Mouse (Mus musculus) MEL-GATA-1-ER (cell line): ENCODE results near the gene Asb18.

Experiments used
- DNase-seq: peaks from one replicate; pipeline ENCODE4 v3.0.0-alpha.2; 2012; ENCODE audit warnings: low read depth; ENCODE audit errors: extremely low read depth

Asb18 gene

GRCm38 (mm10) chr1:89933786-89934185, 80.7 kb downstream of the Asb18 start:
- no peak for DNase-seq

- no peak for DNase-seq
These were observed 81.4 kb downstream of the Asb18 start for GRCm38 (mm10) chr1:89933028-89933427.

- no peak for DNase-seq
These were observed 81.8 kb downstream of the Asb18 start for GRCm38 (mm10) chr1:89932616-89933015.

GRCm38 (mm10) chr1:89932021-89932423, 82.4 kb downstream of the Asb18 start:
- DNase-seq, result no peak

- DNase-seq, result no peak
These were observed 83.3 kb downstream of the Asb18 start, which contains the start of gene Gbx2 for GRCm38 (mm10) chr1:89931120-89931519. Gene Gbx2, minus strand, starts transcription at chr1:89931179.

GRCm38 (mm10) chr1:89930551-89930950, 83.9 kb downstream of the Asb18 start:
- no peak for DNase-seq

- no peak for DNase-seq
These were observed 84.6 kb downstream of the Asb18 start for GRCm38 (mm10) chr1:89929721-89930505.

- DNase-seq, result no peak
These were observed 85.3 kb downstream of the Asb18 start for GRCm38 (mm10) chr1:89929181-89929580.

GRCm38 (mm10) chr1:89928676-89929075, 85.8 kb downstream of the Asb18 start:
- no peak for DNase-seq

- no peak for DNase-seq
These were observed 87.3 kb downstream of the Asb18 start for GRCm38 (mm10) chr1:89927061-89927661.

- no peak for DNase-seq
These were observed 87.8 kb downstream of the Asb18 start for GRCm38 (mm10) chr1:89926583-89927060.

GRCm38 (mm10) chr1:89925501-89926190, 88.8 kb downstream of the Asb18 start:
- DNase-seq, result no peak

- no peak for DNase-seq
These were observed 90.8 kb downstream of the Asb18 start for GRCm38 (mm10) chr1:89923642-89924020.

GRCm38 (mm10) chr1:89922883-89923641, 91.4 kb downstream of the Asb18 start:
- DNase-seq, result no peak

- no peak for DNase-seq
These were observed 92.2 kb downstream of the Asb18 start for GRCm38 (mm10) chr1:89922282-89922681.

- no peak for DNase-seq
These were observed 92.7 kb downstream of the Asb18 start for GRCm38 (mm10) chr1:89921806-89922205.

GRCm38 (mm10) chr1:89919206-89919605, 95.3 kb downstream of the Asb18 start:
- DNase-seq, result no peak

GRCm38 (mm10) chr1:89918111-89918510, 96.4 kb downstream of the Asb18 start:
- no peak for DNase-seq

GRCm38 (mm10) chr1:89913611-89914010, 100.9 kb downstream of the Asb18 start:
- no peak for DNase-seq

GRCm38 (mm10) chr1:89912392-89912791, 102.1 kb downstream of the Asb18 start:
- DNase-seq, result no peak

GRCm38 (mm10) chr1:89909796-89910195, 104.7 kb downstream of the Asb18 start:
- DNase-seq, result no peak
